Mouse (Mus musculus): ENCODE results near the gene Gm10181. TPM values are rescaled to one million over a fixed set of nuclear protein-coding genes. Genes with fewer than 3 reads are reported as not detected.

Gm10181 gene
- polyA plus RNA-seq (2012; rRNA removed; ENCODE audit: low replicate concordance), result not detected in 2 replicates

GRCm38 (mm10) chr9:25089122-25089521 is at the start of gene Gm10181:
Gm10181 (plus strand) TSS chr9:25089422.

Other genes with a start within 250 kb of the Gm10181 start
- 36.5 and 38.4 TPM in 2 replicates for gene Herpud2, start 62.4 kb downstream of the Gm10181 start, polyA plus RNA-seq (2012; rRNA removed; ENCODE audit: low replicate concordance)
- 17.3 and 18.2 TPM in 2 replicates for gene Sept7, start 163.0 kb downstream of the Gm10181 start, polyA plus RNA-seq (2012; rRNA removed; ENCODE audit: low replicate concordance)

Data from subcutaneous adipose tissue, adult 2 months (tissue).